Mouse (Mus musculus): ENCODE measurements around the gene Adk.

GRCm38 (mm10) chr14:21142603-21143002 lies 90.2 kb downstream of the Adk start:
- TF ChIP-seq CTCF (IDR thresholded peaks at IDR 0.05; ENCODE audit: borderline replicate concordance, insufficient read depth, low read depth, low read length) (no peak), POLR2A (IDR thresholded peaks at IDR 0.05; ENCODE audit: borderline replicate concordance, insufficient read depth, low read length) (no peak)
